Mouse (Mus musculus): ENCODE results near the gene Lingo2.

DNA sequence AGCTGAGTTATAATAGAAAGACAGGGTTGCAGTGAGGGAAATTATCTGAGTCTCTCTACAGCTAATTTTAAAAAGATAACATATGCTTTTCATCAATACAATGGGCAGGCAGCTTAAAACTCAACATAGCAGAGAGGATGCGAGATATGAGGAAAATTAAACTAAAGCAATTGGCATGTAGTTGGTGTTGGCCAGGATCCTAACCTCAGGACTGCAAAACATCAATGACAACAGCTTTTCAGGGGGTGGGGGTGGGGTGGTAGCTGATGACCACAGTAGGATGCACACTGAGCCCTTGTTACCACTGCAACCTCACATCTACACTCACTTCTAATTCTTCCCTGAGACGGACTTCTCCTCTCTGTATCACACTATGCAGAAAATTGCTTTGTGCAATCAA is 417.7 kb downstream of the Lingo2 start:
- TF ChIP-seq CTCF (IDR thresholded peaks at IDR 0.05; ENCODE audit: borderline replicate concordance, extremely low read depth, insufficient read depth, insufficient read length) = no peak
- TF ChIP-seq POLR2A (IDR thresholded peaks at IDR 0.05; ENCODE audit: borderline replicate concordance, extremely low read depth, insufficient read depth, insufficient read length, poor library complexity, severe bottlenecking) = no peak
